Mouse (Mus musculus): Measurements from ENCODE around the gene Rabgap1l. TPM values are rescaled to one million over a fixed set of nuclear protein-coding genes. Genes with fewer than 3 reads are reported as not detected.

The Rabgap1l gene
- total RNA-seq, 1 experiment from 2014 or later, result 277 TPM

DNA sequence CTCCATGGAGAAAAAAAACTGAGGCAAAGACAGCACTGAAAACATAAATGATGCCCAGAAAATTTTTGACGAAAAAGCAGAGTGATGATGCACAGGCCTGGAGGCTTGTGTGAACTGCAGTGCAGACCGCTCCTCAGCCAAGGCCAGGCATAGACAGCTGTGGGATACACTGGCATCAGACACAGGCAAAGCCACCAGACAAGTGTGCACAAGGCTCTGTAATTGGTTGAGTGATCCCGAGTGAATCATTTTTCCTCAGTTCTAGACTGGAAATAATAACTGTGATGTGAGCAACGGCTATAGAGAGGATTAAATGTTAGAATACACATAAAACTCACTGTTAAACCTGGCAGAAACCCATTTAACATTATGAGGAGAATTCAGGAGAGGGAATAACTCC, 219.0 kb downstream of the Rabgap1l start:
- ATAC-seq (replicated peaks in 1 of 2; ENCODE audit: insufficient read depth in 1 of 2, low FRiP score in 2 of 2, low TSS enrichment in 1 of 2, low read depth in 1 of 2, poor library complexity in 2 of 2, severe bottlenecking in 2 of 2), result no peak

- ATAC-seq (replicated peaks in 1 of 2; ENCODE audit: insufficient read depth in 1 of 2, low FRiP score in 2 of 2, low TSS enrichment in 1 of 2, low read depth in 1 of 2, poor library complexity in 2 of 2, severe bottlenecking in 2 of 2), result no peak
Measured at GRCm38 (mm10) chr1:160566458-160566857, 226.6 kb downstream of the Rabgap1l start.

DNA sequence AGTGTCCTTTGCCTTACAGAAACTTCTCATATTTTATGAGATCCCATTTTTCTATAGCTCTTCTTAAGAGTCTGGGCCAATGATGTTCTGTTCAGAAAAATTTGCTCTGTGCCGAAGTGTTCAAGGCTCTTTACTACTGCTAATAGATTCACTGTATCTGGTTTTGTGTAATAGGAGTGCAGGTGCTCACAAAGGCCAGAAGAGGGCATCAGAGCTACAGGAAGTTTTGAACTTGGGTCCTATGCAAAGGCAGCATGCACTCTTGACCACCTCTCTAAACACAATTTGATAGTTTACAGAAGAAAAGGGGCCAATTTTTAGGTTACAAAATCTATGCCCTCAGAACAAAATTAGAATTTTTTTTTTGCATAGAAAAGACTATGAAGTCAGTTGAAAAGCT, 231.6 kb downstream of the Rabgap1l start:
- peak; percentile 45 to 49; a peak in 3 of 4 replicates for ATAC-seq (replicated peaks in 1 of 2; ENCODE audit: insufficient read depth in 1 of 2, low FRiP score in 2 of 2, low TSS enrichment in 1 of 2, low read depth in 1 of 2, poor library complexity in 2 of 2, severe bottlenecking in 2 of 2)

GRCm38 (mm10) chr1:160550636-160551035, 242.4 kb downstream of the Rabgap1l start:
- ATAC-seq (replicated peaks in 1 of 2; ENCODE audit: insufficient read depth in 1 of 2, low FRiP score in 2 of 2, low TSS enrichment in 1 of 2, low read depth in 1 of 2, poor library complexity in 2 of 2, severe bottlenecking in 2 of 2), result no peak

- ATAC-seq (replicated peaks in 1 of 2; ENCODE audit: insufficient read depth in 1 of 2, low FRiP score in 2 of 2, low TSS enrichment in 1 of 2, low read depth in 1 of 2, poor library complexity in 2 of 2, severe bottlenecking in 2 of 2), result 0 out of 4 replicates have a peak, but pooled peaks of 1 of the 2 experiments have one; percentile 27
Measured at GRCm38 (mm10) chr1:160547934-160548876, 244.8 kb downstream of the Rabgap1l start.

- no peak for ATAC-seq (replicated peaks in 1 of 2; ENCODE audit: insufficient read depth in 1 of 2, low FRiP score in 2 of 2, low TSS enrichment in 1 of 2, low read depth in 1 of 2, poor library complexity in 2 of 2, severe bottlenecking in 2 of 2)
Measured at GRCm38 (mm10) chr1:160535649-160536048, 257.4 kb downstream of the Rabgap1l start.

DNA sequence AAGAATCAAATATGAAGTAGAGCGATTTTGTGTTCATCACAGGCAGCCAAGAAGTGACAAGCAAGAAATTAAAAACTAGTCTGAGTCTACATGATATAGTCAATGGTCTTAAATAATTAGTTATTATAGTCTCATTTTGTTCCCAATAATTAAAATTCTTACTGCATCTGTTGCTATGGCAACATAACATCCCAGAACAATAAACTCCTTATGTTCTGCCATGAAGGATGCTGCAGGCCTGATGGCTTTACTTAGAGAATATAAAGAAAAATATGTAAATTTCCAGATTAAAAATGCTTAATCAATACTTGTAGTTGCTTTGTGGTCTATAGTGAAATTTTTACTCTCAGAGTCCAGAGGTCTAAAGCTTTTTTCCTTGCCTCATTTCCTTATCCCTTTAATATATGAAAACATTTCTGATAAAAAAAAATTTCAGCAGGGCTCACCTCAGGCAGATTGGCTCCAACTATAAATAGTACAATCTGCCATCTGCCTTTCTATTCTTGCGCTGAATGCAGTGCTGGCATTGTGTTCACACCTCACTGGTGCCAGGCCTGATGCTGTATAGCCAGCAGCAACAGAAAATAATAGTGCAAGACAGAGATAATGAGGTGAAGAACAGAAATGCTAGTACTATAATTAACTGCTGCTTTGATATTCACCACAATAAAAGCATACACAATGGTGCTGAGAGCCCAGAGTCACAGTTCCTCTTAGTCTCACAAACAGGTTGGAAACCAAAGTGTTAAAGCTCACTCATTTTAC, 258.3 kb downstream of the Rabgap1l start:
- ATAC-seq (replicated peaks in 1 of 2; ENCODE audit: insufficient read depth in 1 of 2, low FRiP score in 2 of 2, low TSS enrichment in 1 of 2, low read depth in 1 of 2, poor library complexity in 2 of 2, severe bottlenecking in 2 of 2), result no peak

- no peak for ATAC-seq (replicated peaks in 1 of 2; ENCODE audit: insufficient read depth in 1 of 2, low FRiP score in 2 of 2, low TSS enrichment in 1 of 2, low read depth in 1 of 2, poor library complexity in 2 of 2, severe bottlenecking in 2 of 2)
Measured at GRCm38 (mm10) chr1:160533209-160533820, 259.7 kb downstream of the Rabgap1l start.

DNA sequence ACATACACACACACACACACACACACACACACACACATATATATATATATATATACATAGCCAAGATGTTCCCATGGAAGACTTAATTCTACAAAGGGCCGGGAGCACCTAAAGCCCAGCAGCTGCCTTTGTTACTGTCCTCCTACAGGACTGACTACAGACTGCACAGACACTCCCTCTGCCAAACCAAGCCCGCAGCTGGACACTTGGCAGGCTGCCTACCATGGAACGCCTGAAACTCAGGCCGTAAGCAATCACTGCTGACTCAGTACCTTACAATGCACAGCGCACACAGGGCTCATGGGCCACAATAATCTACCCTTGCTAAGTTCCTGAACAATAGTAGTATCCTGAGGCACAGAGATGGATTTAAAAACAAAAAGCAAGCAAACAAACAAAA, 261.6 kb downstream of the Rabgap1l start:
- ATAC-seq (replicated peaks in 1 of 2; ENCODE audit: insufficient read depth in 1 of 2, low FRiP score in 2 of 2, low TSS enrichment in 1 of 2, low read depth in 1 of 2, poor library complexity in 2 of 2, severe bottlenecking in 2 of 2), result no peak

DNA sequence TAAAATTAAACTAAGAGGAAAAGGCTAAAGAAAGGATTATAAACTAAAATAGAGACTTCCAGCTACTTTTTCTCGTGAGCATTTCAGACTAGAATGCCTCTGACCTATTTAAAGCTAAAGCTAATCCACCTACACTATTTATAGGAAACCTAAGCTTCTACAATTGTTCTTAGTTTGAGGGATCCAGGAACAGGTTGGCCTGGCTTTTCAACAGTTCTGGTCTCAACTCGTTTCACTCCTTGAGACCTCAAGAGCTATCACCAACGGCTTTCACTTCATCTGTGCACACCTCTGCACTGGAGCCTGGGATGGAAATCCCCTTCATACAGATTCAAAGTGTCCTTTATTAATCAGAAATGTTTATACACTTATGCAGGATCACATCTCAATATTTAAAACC, 271.1 kb downstream of the Rabgap1l start:
- ATAC-seq (replicated peaks in 1 of 2; ENCODE audit: insufficient read depth in 1 of 2, low FRiP score in 2 of 2, low TSS enrichment in 1 of 2, low read depth in 1 of 2, poor library complexity in 2 of 2, severe bottlenecking in 2 of 2), result no peak

GRCm38 (mm10) chr1:160520665-160521064, 272.3 kb downstream of the Rabgap1l start:
- no peak for ATAC-seq (replicated peaks in 1 of 2; ENCODE audit: insufficient read depth in 1 of 2, low FRiP score in 2 of 2, low TSS enrichment in 1 of 2, low read depth in 1 of 2, poor library complexity in 2 of 2, severe bottlenecking in 2 of 2)

- ATAC-seq (replicated peaks in 1 of 2; ENCODE audit: insufficient read depth in 1 of 2, low FRiP score in 2 of 2, low TSS enrichment in 1 of 2, low read depth in 1 of 2, poor library complexity in 2 of 2, severe bottlenecking in 2 of 2), result no peak
Measured at GRCm38 (mm10) chr1:160519896-160520465, 273.0 kb downstream of the Rabgap1l start.

DNA sequence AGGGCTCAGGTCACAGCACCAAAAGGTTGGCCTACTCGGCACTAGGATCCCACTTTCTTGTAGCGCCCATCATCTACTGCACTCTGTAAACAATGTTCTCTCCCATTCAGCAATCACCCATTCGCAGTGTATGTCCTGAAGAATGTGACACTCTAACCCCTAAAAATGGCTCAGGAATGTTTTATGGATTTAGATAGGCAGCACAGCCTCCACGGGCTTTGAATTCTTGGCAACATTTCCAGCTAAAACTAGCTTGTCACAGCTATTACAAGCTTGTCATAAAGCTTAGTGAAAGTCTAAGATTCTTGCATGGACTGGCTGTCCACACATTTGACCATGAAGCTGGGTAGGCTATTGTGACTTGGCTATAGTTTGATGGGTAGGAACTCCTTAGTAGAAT, 274.5 kb downstream of the Rabgap1l start:
- no peak for ATAC-seq (replicated peaks in 1 of 2; ENCODE audit: insufficient read depth in 1 of 2, low FRiP score in 2 of 2, low TSS enrichment in 1 of 2, low read depth in 1 of 2, poor library complexity in 2 of 2, severe bottlenecking in 2 of 2)

DNA sequence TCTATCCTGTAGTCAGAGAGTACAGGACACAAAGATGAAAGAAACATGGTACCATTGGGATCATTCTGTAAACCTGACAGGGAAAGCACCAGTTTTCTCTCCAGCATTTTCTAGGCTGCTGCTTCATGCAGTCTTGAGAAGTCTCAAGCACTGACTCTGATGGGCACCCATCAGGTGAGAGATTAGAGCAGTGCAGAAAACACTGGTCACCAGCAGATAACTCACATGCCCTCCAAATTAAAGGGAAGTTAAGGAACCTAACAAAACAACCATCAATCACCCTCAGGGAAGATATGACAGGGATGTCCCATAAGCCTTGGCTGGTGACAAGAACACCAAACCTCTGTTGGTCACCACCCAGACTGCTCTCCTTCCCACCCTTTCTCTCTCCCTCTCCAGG, 285.2 kb downstream of the Rabgap1l start:
- no peak for ATAC-seq (replicated peaks in 1 of 2; ENCODE audit: insufficient read depth in 1 of 2, low FRiP score in 2 of 2, low TSS enrichment in 1 of 2, low read depth in 1 of 2, poor library complexity in 2 of 2, severe bottlenecking in 2 of 2)

GRCm38 (mm10) chr1:160496906-160497577, 296.0 kb downstream of the Rabgap1l start:
- ATAC-seq (replicated peaks in 1 of 2; ENCODE audit: insufficient read depth in 1 of 2, low FRiP score in 2 of 2, low TSS enrichment in 1 of 2, low read depth in 1 of 2, poor library complexity in 2 of 2, severe bottlenecking in 2 of 2), result no peak

- no peak for ATAC-seq (replicated peaks in 1 of 2; ENCODE audit: insufficient read depth in 1 of 2, low FRiP score in 2 of 2, low TSS enrichment in 1 of 2, low read depth in 1 of 2, poor library complexity in 2 of 2, severe bottlenecking in 2 of 2)
Measured at GRCm38 (mm10) chr1:160485731-160486130, 307.3 kb downstream of the Rabgap1l start.

DNA sequence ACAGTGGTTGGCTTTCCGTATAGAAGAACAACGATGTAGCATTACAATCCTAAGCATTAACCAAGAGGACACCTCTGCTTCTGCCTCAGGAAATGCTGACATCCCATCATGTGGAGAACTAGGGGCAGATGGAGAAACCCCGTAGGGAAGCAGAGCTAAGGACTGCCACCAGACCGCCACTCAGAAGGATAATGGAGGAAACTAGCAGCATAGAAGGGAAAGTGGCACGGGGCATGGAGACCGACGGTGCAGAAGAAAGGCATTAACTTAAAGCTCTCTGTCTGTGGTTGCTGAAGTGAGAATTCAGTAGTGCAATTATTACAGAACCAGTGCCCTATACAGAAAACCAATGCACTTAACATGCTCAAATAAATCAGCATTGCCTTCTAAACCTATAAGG, 308.0 kb downstream of the Rabgap1l start:
- no peak for ATAC-seq (replicated peaks in 1 of 2; ENCODE audit: insufficient read depth in 1 of 2, low FRiP score in 2 of 2, low TSS enrichment in 1 of 2, low read depth in 1 of 2, poor library complexity in 2 of 2, severe bottlenecking in 2 of 2)
